Mouse (Mus musculus) B cell, adult 2 months (primary cell): ENCODE data around the gene Pard3.

ENCODE experiments used
- DNase-seq, 2 experiments: peaks; one replicate each; pipeline ENCODE4 v3.0.0; 2022

Gene Pard3

DNA sequence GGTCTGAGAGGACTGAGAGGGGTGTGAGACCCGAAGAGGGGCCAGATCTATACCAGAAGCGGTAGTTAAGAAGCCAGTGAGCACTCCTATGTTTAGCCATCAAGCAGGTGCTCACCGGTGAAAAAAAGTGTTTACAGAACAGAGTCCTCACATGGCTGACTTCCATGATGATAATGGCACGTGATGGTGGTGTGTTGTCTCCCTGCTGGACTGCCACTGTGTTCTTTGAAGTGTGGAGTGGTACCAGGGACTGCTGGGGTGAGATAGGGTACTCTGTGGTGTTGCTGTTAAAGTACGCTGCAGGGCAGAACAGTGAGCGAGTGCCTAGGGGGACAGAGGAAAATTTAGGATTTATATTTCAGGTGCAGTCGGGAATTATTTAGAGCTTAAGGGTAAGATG is 122.2 kb downstream of the Pard3 start:
- DNase-seq, result no peak

DNA sequence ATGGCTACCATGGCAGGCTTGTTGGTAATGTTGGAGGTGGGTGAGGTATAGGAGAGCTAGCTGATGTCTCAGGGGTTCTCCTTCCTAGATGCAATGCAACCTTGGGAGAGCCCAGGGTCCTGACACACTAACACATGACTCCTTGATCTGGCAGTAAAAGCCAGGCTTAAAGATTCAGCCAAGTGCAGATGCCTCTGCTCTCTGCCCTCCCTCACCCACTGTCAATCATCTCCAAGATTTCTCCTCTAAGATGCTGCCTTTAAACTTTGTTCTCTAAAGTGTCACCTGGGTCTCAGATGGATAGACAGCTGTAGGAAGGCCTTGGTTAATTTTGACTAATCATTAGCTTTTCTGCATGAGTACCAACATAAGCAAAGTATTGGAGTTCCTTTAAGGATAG is 125.0 kb downstream of the Pard3 start:
- DNase-seq, result no peak

DNA sequence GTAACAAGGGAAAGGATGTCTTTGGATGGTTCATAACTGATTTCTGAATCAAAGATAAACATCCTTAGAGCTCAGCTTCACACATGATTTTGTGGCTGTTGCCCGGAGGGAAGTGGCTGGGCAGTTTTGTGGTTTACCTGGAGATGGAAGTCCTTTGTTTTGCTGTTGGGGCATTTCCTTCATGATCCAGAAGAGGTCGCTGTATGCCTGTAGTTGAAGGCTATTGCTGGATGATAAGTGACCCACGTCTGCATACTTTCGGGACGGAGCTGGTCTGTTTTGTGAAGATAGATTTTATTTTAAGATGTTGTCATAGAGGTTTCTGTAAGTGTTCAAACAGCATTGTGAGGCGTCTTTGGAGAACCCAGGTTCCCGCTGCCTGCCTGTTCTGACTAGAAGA is 126.7 kb downstream of the Pard3 start:
- peak; percentile 7 for DNase-seq

DNA sequence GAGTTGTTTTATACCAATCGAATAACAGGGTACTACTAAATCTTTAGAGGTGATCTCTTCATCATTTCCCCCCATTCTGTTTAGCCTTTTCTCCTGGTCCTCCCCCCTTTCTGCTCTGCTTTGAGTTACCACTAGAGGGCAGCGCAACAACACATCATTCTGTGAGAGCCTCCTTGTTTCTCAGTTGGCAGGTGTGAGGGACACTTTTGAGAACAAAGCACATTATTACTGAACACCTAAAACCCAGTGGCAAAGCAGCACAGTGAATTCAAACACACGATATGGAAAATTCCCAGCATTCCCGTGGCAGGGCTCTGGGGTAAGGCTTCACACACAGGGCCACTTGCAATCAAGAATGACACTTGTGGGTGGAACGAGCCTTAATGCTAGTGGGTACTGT is 127.7 kb downstream of the Pard3 start:
- DNase-seq, result peak; percentile 27 to 31

DNA sequence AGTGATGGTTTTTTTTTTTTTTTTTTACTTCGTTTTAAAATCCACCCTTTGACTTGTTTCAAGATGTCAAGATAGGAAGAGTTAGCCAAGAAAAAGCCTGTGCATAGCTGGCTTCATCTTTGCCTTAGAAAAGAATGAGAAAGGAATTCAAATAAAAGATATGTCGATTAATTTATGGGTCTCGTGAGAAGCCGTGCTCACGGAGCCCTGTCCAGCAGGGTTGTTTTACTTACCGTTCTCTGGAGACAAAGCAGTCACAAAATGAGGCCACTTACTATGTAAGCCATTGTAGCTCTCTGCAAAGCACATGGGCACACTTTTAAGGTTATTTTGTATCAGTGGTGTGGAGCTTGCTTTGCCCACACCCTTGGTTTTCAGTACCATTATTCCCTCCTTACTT is 128.1 kb downstream of the Pard3 start:
- DNase-seq, result no peak

DNA sequence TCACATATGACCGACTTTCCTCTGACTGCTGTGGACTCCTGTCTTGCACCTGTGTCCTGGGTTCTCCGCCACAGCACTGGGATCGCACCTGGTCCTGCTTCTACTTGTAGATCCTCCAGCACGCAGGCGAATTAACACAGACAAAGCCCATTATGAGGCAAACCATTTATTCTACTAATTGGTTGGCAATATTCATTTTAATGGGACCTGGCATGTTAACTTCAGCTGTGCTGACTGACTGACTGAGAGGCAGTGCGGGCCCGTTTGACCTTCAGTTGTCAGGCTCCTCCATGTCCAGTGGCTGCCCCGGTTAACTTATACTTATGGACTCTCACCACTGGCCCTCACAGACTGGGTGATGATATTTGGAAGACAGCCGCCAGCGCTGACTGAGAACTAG is 128.6 kb downstream of the Pard3 start:
- no peak for DNase-seq

DNA sequence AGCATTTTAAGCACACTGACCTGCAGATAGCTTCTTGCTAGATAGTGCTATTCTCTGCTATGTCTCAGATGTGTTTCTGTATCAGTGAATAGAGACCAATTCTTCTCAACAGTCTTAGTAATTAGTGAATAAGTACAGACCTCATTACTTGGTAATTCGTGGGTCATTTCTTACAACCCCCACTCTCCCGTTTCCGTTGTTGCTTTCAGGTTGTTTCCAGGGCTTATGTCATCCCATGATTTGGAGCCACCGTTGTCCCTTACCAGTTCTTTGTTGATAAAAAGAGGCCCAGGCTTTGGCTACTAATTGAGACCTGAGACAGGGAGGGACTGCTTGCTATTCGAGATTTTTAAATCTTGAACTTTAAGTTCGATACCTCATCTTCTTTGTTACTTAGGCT is 129.7 kb downstream of the Pard3 start:
- no peak for DNase-seq

DNA sequence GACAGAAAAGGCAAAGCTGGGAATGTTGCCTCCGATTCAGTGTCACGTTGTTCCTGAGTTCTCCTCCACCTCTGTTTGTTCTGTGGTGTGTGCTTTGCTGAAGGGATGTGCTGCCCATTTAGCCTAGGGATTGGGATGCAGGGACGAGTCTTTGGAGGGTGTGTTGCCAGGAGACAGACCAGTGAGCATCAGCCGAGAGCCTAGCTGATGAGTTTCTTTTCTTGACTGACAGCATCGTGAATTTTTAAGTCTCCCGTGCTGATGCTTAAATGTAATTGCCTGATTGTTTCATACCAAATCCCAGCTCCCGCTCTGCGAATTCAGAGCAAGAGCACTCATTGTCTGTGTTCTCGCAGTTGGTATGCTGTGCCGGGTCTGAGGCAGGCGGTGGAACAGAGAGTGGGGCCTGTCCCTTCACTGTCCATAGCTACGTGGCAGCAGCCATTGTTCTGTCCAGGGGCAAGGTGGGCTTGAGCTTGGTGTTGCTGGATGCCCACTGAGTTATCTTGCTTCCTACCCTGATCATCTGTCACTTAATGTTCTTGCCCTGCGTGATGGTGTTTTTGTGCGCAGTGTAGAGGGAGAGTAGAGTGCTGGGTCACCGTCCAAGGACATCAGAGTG is 131.2 kb downstream of the Pard3 start:
- DNase-seq, result no peak

DNA sequence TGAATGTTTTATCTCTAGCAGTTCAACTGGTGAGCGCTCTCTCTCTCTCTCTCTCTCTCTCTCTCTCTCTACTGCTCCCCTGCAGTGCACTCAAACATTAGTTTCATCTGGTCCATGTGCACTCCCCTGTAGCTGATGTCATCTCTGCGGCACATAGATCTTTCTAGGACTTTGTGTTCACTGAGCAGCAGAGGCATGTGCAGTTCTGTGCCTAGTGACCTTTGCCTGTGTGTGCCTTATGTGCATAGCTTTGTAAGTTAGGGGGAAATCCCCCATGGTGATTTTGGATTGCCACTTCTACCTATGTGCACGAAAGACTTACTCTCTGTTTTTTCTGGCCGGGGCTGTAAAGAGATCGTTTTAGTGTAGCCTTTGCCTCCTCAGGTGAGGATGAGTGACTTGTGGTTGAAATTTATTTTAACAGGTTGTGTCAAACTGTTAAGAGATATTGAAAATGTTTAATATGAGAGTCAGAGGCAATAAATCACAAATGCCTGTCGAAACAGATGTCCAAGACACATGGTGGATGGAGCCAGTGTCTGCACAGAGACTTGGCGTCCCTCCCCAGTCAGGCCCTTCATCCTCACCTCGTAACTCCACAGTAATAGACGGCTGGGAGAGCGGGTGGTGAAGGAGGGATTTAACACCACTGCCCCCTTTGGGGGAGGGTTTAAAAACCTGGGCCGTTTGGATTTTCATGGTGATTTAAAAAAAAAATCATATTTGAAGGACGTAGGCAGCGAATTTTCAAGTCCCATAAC is 133.0 kb downstream of the Pard3 start:
- no peak for DNase-seq

DNA sequence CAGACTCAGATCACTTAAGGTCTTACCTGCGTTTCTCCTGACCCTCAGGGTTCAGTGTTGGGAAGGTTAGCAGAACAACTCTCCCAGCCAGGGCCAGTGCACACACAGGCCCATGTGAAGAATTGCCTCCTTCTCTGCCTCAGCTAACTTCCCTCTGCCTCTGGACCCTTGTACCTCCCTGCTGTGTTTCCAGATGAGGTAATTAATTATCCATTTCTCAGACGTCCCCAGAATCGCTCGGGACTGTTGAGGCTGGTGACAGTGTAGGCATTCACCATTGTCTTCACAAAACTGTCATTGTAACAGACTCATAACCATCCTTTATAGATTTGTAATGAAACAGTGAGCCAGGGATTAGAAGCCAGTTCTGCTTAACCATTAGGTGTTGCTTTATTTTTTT is 143.8 kb downstream of the Pard3 start:
- DNase-seq, result no peak

DNA sequence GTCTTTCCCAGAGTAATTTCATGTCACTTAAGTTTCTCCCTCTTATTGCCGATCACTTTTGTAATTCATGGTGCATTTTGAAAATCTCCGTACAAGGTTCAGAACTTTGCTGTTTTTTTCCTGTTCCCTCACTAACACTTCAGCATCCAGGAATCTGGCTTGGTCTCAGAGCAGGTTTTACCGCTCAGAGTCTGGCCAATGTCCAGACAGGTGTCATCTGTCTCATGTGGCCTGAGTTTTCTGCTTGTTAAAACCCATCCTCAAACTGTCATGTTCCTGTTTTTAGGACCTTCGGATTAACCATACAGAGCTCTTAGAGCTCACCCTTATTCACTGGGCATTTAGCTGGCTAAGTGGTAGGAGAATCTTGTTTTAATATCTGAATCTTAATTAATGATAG is 146.9 kb downstream of the Pard3 start:
- DNase-seq, result no peak

DNA sequence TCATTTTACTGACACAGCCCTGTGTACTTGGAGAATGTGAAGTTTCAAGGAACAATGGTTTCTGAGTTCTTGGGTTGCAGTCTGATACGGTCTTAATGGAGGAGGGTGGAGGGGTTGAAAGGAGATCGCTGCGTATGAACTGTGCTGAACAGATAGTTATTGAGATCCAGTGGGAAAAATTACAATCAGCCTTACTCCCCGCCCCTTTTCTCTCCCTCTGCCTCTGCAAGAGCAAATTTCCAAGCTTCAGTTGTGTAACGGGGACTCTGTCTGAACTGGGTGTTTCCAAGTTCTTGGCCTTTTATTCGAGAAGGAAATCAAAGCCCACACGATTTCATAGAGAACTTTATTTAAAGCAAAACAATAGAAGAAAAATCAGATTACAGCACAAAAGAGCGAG is 150.6 kb downstream of the Pard3 start:
- DNase-seq, result no peak

DNA sequence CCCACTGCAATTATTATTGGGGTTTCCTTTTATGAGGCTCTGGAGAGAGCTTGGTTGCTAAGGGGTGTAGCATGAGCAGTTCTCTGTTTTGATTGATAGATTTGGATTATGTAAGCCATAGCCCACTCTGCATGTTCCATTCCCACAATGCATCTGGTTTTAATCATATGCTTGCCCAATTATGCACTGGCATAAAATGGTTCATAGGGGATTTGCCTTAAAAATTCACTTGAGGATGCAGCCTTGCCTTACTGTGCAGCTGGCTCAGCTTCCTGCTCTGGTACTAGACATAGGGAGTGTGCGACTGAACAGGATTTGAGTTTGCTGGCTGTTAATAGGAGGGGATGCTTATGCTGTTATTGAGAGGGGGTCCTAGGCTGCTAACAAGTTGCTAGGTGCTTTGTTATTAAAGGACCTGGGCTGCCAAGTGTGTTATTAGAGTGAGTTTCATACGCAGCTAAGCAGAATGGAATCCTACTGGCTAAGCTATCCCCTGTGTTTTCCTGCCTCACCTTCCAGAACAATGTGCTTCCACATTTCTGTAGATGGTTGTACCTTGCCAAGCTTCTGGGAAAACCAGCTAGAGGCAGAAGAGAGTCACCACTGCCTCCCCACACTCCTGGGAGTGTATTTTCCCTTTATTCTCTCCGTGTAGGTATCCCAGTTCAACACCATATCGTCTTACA is 151.2 kb downstream of the Pard3 start:
- no peak for DNase-seq

DNA sequence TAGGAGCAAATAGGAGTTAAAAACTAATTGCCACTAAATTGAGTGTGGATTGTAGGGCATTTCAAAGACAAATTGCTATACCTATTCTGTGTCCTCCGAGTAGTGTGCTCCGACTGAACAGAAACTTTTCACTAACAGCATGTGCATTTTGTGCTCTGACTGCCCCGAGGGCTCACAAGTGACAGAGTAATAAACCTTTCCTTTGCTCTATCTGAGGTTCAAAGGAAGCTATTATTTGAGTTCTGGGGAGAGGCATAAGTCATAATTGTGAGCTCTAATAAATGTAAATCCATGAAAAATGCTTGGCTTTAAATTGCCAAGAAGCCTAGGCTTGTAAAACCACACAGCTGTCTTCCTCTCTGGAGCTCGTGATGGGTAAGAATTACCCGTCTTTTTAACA is 156.5 kb downstream of the Pard3 start:
- no peak for DNase-seq

DNA sequence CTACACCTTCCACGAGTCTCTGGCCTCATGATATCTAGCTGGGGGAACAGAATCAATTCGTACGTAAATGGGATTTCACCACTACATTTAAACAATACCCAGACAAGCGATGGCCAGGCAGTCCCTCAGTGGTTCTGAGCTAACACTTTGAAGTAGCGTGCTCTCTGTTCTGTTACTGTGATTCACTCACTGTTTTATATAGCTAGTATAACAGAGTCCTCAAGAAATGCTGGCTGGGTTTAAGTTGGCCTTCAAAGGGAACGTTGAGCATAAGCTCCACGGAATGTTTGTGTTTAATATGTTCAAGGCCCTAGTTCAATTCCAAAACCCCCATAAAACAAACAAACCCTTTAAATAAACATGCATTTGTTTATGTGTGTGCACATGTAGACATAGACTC is 156.9 kb downstream of the Pard3 start:
- no peak for DNase-seq

DNA sequence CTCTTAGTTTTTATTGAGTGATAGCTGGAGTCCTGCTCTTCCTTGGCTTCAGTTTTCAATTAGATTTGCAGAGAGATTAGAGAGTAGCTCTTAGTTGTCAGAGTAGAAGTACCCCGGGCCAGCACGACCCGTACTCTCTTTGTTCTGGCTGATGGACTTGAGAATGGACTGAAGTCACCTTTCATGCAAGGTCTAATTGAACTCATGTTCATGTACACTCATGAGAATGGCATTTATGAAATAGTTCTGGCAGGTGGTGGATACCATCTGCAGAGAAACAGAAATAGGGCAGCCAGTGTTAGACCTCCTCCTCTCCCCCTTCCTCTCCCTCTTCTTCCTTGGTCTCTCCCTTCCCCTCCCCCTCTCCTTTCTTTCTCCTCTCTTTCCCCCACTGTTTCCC is 158.7 kb downstream of the Pard3 start:
- DNase-seq, result no peak

DNA sequence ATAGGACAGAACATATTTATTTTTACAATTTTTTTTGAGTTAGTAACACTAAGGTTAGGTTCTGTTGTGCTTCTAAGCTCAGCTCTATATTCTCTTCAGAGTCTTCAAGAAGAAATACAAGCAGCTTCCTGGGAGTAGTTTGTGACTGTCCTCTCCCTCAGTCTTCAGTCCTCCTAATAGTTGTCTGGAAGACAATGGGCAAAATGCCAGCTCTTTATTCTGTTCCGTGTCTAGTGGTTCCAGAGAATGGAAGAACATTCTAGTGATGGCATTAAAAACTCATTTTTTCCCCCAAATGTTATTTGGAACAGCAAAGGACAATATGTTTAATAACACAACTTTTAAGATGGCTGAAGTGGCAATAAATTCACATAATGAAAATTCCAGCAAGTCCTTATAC is 163.3 kb downstream of the Pard3 start:
- no peak for DNase-seq

DNA sequence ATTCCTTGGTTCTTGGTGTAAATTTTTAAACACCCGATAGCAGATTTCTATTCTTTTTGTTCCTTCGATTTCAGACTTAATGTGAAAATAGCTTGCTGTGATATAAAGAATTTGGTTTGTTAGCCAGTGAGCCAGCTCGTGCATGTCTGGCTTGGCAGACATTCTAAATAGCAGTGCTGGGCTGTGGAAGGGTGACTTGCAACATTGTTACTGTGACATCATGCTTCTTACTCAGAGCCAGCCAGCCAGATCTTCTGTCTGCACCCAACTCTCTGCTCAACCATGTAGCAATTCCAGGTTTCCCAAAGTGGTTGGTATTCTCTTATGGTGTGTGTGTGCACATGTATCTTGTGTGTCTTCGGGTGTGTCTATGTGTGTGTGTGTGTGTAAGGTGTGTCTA is 163.7 kb downstream of the Pard3 start:
- no peak for DNase-seq

DNA sequence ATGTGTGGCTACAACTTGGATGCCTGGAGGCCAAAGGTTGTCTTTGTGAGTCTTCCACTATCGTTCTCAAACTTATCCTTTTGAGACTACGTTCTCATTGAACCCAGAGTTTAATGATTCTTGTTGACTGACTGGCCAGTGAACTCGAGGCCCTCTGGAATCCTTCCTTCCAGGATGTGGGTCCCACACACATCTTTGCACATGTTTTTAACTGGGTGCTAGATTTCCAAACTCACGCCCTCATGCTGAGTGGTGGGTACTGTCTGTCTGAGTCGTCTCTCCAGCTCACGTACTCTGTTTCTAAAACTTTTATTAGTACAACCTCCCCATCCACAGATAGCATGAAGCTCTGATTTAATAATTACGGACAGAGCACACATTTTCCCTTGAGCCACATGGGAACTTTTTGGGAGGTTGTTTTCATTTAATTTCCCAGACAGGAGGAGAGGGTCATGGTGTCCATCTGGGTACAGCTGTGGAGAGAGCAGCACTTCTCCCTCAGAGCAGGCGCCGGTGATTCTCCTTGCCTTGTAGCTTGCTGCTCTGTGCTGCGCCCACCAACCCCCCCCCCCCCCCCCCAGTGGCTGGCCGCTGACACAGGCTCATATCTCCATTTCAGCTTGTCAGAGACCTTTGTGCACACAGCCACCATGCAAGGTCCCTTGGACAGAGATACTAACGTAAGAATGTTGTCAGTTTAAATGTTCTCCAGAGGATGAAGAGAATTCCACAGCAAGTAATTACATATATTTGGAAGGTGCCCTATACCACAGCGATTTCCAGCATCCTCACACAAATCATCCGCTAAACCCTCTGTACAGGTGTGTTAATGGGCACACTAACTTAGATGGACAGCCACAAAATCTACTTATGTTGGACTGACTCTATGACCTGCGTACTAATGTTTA is 165.9 kb downstream of the Pard3 start:
- DNase-seq, result no peak

DNA sequence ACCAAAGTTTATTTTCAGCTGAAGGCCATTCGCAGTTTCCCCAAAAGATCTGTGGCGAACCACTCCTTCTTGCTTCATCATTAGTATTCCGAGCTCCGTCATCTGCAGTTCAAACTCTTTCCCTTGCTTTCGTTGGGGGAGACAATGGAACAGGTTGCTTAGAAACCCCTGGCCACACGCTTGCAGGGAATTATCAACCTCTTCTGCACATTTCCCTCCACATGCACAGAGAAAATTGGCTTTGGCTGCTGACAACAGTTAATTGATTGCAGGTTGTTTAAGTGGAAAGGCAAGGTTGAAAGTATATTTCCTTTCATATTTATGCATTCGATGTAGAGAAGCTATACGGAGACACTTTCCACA is 166.5 kb downstream of the Pard3 start:
- DNase-seq, result no peak

DNA sequence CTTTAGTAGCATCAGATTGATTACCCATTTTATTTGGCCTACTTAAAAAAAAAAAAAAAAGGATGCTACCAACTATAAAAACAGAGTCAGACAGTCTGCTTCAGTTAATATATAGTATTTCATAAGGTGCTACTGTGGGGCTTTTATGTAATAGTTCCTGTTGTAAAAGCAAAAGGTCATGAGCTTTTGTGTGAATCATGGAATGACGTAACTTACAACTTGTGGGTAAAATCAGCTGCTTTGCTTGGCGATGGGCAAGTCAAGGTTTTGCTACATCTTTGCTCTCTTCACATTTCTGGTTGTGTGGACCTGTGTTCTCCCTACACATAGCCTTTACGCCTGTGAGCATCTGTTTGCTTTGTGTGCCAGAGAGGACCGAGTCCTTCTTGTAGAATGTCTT is 179.7 kb downstream of the Pard3 start:
- DNase-seq, result no peak

DNA sequence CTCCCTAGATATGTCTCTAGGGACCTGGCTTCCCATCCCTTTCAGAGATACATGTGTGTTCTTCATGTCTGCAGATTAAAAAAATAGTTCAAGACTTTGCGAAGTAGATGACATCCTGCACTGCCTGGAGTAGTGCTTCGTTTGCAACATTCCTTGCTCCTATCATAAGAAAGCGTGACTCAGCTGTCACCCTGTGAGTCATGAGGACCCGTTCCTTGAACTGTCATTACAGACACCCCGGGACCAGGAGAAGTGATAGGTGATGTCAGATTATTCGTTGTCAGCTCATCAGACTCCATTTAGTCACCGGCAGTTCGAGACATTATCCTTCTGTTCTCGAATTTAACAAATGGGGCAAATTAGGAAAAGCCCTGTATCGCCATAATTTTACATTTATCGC is 180.1 kb downstream of the Pard3 start:
- DNase-seq, result no peak

DNA sequence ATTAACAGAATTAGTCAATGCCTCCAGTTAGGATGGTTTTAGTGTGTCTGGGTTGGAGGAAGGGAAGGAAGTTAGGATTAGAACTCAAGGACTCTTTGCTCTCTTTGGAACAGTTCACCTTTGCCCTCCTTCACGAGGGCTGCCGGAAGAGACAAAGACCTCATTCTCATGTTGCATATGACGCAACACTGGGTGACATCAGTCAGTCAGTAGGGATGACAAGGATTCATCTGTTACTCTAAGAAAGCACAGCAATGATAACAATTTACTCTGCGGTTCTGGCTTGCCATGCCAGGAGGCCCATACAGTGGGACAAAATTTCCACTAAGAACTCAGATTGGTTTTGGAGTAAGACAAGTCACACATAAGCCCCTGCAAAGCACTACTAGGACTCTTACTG is 187.1 kb downstream of the Pard3 start:
- no peak for DNase-seq
